Mouse (Mus musculus) E14TG2a.4 (cell line): ENCODE results near the gene Thbs2.

Experiments used
- CTCF ChIP-seq: conservative IDR thresholded peaks from 2 replicates; pipeline ENCODE4 v1.5.1; 2014; ENCODE audit warnings: low read length
- NANOG ChIP-seq: IDR thresholded peaks from 2 replicates; pipeline ENCODE4 v1.6.1; 2014; ENCODE audit warnings: borderline replicate concordance, low read length, mixed read lengths

DNA sequence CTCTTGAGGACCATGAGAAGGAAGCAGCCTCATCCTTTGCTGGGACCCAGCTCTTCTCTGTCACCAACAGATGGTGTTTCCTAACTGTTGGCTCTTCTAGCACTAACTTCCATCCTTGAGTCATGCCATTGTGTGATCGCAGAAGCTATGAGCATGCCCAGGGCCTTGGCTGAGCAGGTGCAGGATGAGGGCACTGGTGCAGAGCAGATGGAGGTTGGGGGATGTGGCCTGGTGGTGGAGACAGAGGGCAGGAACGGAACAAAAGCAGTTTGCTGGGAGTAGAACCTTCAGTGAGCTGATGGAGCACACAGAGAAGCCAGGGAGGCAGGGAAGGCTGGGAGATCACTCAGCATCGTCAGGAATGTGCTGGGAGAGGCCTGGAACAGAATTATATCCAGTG lies 8.7 kb upstream of the Thbs2 start:
- TF ChIP-seq CTCF, result no peak
- no peak for TF ChIP-seq NANOG
